Mouse (Mus musculus): ENCODE measurements at regions not wholly inside any gene's neighbourhood (a gene's known extent, or its start where the extent isn't known, plus 50 kb on each side); places are given as distances from the start of the nearest gene placed in this dataset.

GRCm38 (mm10) chrX:11490146-11490693 lies 162.6 kb downstream of the H2al1j start:
- no peak for DNase-seq

GRCm38 (mm10) chrX:11491235-11491634 lies 163.6 kb downstream of the H2al1j start:
- no peak for DNase-seq

DNA sequence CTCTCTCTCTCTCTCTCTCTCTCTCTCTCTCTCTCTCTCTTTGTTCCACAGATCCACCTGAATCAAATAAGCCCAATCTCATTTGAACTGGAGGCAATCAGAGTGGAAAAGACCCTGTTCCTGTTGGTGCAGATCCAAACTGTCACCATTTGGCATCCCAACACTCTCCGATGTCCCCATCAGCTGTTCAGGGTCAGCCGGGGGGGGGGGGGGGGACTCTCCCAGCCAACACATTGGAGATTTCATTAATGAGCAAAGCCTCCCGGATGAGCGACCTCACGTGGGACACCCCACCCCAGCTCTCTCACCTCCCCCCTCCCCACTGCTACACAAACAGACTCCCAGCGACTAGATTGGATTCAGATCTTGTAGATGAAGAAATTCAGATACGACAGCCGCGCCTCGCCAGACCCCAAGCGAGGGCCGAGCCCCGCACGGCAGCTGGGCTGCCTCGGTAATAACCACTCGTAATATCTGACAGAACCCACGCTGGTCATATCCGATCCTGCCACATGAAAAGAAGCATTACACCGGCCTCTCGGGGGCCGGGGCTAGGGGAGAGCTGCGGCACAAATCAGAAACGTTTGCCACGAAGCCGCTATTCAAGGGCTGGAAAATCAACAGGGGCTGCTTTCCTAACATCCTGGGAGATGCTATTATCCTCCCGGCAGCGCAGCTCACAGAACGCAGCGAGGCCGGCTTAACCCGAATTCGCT lies 164.2 kb downstream of the H2al1j start:
- no peak for DNase-seq

DNA sequence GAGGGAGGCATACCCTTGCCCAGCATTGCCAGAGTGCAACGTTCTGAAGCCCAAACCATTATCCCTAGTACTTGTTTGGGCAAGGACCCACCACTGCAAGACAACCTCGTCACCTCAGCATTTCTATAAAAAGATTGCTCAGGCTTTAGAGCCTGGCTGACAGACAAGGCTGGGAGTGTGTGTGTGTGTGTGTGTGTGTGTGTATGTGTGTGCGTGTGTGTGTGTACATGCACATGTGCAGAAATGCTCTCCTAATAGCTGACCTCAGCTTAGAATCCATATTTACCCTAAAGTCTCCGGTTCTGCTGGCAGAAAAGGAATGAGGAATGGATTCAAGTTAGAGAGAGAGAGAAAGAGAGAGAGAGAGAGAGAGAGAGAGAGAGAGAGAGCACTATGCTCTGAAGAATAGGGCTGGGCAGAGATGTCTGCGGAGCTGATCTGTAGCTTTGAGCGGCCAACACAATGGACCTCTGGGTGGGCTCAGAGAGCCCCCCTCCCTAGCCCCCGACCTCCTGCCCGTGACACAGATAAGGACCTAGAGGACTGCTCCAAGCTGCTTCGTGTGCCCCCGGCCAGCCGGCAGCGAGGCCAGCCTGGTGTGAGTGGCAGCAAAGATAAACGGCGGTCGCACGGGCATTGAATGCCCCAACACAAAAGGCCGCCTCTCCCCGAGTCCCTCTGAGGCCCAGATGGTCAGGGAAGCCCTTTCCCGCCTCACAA lies 166.1 kb downstream of the H2al1j start:
- peak; percentile 33 to 36 for DNase-seq

GRCm38 (mm10) chrX:11494246-11494630 lies 166.6 kb downstream of the H2al1j start:
- peak in 1 of 2 experiments; percentile 23 for DNase-seq

GRCm38 (mm10) chrX:11512439-11512838 lies 184.8 kb downstream of the H2al1j start:
- DNase-seq: peak in 1 of 2 experiments; percentile 23

DNA sequence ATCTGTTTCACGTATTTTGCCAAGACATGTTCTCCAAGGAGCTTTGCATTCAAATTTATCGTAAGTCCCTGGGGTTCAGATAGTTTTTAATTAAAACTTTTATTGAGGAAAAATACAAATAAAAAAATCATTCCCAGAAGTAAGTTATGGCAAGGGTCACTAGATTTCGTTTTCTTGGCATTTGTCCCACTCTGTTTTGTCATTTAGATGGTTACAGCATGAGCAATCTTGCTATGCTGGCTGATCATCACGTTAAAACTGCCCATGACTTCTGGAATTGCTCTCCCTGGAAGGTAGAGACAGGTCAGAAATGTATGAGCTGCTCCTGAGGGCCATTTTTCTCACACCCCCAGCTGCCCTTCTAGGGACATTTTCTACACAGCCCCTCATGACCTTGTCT lies 185.3 kb downstream of the H2al1j start:
- DNase-seq: no peak

DNA sequence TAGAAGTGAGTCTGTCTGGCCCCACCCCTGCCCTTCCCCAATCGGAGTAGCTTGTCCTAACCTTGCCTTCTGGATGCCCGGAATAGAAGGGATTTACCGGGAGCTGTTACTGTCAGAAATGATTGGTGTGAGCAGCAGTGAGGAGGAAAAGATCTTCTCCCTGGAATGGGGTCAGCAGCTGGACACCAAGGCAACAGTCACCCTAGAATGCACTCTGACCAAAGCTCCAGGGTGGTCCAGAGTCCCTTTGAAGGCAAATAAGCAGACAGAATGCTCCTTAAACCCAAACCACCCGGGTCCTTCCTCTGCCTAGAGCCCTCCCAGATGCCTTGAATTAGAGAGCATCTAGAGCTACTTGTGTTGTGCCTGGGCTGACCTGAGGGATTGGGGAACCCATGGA lies 196.2 kb downstream of the H2al1j start:
- DNase-seq: no peak

GRCm38 (mm10) chrX:11525326-11525725 lies 197.7 kb downstream of the H2al1j start:
- no peak for DNase-seq

DNA sequence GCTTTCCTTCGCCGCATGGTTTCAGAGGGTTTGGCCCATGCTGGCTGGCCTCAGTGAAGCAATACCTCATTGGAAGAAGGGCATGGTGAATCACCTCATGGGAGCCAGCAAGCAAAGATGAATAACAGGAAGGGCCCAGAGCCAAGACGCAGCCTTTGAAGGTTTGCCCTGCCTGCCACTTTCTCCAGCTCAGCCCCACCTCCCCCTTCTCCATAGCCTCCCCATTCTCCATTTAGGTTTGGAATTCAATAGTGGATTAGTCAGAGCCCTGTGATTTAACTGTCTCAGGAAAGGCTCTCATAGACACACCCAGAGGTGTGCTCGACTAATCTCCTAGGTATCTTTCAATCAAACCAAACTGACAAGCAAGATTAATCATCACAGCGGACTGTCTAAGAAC lies 201.0 kb downstream of the H2al1j start:
- DNase-seq: no peak

- no peak for DNase-seq
Observed at GRCm38 (mm10) chrX:11529221-11529620, 201.6 kb downstream of the H2al1j start.

DNA sequence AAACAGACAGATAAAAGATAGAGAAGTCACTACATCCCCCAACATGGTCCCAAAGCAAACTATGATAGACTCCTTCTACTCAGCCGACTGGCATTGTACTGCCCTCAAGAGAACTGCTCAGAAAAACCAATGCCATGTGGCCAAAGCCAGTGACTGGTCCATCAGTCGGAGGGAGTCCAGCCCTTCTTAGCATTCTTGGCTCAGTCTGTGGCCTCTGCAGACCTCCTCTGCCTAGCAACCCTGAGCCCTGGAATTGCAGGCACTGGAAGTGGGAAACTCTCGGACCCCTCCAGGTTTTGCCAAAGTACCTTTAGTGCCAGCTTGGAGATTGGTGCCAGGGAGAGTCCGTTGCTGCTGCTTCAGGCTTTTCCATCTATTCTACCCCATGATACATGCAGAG lies 205.2 kb downstream of the H2al1j start:
- DNase-seq: no peak

GRCm38 (mm10) chrX:11533871-11534270 lies 206.2 kb downstream of the H2al1j start:
- DNase-seq: no peak

GRCm38 (mm10) chrX:11541011-11541410 lies 213.4 kb downstream of the H2al1j start:
- DNase-seq: no peak

DNA sequence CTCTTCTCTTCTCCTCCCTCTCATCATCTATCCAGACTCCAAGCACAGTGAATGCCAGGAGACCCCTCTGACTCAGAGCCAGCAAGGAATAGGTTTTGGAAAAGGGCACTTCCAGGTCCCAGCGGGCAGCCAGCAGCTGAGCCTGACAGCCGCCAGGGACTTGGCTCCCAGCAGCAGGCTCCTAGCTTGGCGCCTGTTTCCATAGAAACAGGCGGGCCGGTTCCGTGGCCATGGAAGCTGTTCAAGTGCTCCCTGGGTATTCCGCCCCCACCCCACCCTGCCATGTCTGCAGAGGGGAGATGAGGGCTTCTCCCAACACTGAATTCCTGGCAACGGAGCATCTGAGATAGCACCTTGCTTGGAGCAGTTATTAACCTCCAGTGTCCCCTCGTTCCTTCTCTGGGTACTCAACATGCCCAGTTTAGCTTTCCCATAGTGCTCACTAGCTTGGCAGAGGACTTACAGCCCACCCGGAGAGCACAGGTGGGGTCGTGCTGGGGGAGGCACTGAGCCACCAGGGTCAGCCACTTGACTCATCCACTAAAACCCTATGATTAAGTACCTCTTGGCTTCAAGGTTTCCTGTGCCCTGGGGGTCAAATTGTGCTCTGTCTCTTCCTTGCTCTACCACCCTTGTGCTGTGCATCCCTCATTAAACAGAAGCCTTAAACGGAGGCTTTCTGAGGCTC lies 222.7 kb downstream of the H2al1j start:
- peak; percentile 16 to 31 for DNase-seq

DNA sequence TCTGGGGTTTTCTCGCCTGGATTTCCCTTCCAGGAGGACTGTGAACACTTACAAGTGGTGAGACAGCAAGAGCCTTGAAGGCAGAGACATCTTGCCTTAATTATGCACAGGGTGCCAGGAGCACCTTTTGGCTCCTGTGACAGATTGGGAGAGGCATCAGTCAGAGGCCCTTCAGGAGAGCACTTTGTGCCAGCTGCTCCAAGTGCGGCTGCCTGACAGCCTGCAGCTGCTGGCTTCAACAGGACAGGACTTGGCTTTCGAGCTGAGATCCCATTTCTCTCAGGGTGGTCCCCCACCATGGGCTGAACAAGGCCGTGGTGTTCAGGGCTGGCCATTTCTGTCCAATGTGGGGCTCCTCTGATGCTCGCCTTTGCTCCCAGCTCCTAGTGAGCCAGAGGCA lies 224.6 kb downstream of the H2al1j start:
- DNase-seq: no peak

DNA sequence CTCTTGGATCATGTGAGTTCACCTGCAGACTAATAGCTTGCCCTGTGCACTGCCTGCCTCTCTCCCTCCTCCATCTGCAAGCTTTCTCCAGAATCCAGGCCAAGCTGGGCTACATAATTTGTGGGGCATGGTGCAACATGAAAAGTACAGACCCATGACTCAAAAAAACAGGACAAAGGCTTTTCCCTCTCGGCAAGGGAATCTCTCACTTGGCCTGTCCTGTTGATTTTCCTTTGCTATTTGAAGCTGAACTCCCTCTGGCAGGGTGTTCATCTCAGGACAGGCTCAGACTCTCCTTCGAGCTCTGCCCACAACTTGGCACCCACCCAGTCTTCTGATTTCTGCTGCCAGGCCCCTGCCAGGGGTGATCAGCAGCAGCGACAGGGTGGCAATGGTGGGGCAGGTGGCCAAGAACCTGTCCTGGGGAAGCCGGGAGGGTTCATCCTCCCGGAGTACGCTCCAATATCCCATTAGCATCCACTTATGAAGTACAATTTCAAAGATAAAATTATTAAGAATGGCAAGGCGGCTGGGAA lies 227.5 kb downstream of the H2al1j start:
- DNase-seq: peak; percentile 27 to 47

- no peak for DNase-seq
Observed at GRCm38 (mm10) chrX:11558260-11558659, 230.6 kb downstream of the H2al1j start.

DNA sequence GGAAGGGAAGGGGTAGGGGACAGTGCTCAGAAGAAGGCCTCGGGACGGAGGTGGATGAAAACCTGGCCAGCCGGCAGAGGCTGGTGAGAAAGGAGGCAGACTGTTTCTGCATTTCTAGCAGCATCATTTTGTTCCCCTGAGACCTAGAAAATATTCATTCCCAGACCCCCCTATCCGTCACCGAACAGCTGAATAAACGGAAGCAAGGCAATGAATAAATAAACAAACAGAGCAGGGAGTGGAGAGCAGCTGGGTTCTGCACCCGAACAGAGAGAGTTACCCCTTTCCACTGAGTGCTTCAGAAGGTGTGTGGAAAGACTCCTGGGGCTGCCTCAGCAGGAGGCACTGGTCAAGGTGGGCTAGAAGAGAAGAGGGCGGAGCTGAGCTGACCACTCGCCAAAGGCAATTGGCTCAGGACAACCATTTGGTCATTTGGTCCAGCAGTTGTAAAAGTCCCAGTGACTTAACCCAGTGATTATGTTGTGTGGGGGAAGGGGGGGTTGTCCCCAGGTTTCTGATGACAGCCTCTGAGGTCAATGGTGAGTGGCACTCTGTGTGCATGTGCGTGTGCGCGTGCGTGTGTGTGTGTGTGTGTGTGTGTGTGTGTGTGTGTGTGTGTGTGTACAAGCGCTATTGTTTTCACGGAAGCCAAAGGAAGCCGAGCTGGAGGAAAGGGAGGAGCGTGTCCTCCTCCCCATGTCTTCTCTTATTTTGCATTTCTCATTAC lies 233.1 kb downstream of the H2al1j start:
- no peak for DNase-seq

DNA sequence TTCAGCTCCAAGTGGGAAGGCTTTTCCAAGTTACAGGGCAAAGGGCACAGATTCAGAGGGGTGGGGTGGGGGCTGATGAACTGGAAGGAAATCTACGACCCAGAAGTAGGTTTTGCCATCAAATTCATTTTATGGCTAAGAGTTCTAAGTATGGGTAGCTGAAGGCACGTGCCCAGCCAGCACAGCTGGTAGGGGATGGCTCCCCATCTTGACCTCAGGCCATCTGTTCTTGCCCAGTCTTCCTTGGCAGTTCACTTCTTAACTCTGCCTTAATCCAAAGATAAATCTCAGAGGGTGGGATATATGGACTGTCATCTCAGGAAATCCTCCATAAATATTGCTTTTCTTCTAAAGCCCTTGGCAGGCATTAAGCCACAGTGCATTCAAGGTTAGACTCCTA lies 238.3 kb downstream of the H2al1j start:
- no peak for DNase-seq

DNA sequence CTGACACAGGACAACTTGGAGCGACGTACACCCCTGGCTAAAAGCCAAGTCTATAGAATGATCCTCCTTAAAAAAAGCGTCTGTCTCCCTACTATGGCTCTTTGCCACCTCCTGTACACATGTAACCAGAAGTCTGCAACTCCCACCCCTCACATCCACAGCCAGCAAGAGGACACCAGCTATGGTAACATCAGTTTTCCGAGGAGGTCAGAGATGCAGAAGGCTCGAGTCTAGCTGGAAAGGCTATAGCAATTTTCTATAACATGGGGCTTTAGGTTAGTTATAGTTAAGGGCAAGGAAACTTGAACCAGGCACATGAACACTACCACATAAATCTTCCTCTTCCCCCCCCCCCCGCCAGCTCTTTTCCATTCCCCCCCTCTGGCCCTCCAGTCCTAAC lies 240.2 kb downstream of the H2al1j start:
- no peak for DNase-seq

GRCm38 (mm10) chrX:11568262-11568661 lies 240.6 kb downstream of the H2al1j start:
- no peak for DNase-seq

GRCm38 (mm10) chrX:11574354-11574753 lies 246.7 kb downstream of the H2al1j start:
- DNase-seq: no peak

Data from cerebellum, postnatal 25 days (tissue).